Mouse (Mus musculus) fibroblast of lung, adult 2 months (primary cell): ENCODE results near the gene Olfr1134.
"Not testable (repeated sequence)": the region's sequence is repeated elsewhere in the genome, so short reads cannot be mapped to it uniquely, and the experiment has no call there.

Experiments
- DNase-seq: peaks from one replicate; pipeline ENCODE4 v3.0.0-alpha.2; 2011; ENCODE audit warnings: low read depth

The Olfr1134 gene

DNA sequence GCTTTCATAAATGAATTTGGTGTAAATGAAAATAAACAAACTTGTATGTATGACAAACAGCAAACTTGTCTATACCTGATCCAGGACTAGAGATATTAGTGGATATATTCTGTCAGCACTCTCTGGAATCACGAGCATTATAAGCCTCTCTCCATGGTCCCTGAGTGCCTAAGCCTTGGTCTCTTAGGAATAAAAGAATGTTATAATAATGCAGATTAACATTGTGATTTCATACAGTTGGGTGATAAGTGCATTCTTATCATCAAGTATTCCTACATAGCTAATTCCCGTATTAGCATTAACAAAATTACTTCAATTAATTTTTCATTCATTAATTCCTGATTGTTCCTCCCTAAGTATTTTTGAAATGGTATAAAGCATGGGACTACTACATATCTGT, at the start of gene Olfr1134:
Gene Olfr1134 (minus strand): TSS at position 101 of the 400 bp plus-strand sequence.
- no peak for DNase-seq

DNA sequence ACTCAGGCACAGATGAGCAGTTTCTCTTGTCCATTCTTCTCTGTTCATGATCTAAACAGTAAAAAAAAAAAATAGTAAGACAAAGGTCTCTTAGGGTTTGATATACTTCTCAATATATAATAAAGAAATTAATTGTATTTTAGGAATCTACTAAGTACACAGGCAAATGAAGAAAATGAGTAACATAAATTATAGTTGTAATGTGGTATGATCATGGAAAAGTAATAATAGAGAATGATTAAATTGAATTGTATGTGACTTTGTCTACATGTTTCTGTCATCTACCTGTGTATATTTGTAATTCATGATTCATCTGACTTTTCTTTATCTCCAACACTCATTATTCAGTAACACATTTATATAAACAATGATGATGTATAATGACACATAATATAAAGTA, 35.6 kb upstream of the Olfr1134 start, which contains the start of gene Olfr1136:
Gene Olfr1136 (minus strand): TSS at position 101 of the 400 bp plus-strand sequence.
- no peak for DNase-seq

DNA sequence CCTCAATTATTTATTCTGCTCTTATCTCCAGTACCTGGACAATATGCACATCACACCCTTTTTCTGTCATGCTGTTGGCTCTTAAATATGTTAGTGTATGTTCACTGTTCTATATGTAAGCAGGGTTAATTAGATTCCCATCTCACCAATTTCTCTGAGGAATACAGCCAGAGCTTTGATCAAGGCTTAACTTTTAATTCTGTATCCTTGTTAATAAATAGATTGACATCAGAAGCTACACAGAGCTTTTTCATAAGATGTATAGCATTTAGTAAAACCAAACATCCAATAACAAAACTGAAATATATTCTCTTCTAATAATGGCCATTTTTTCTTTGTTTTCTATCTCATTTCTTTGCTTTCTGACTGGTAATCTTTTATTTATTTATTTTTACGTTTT, 15.3 kb upstream of the Olfr1134 start, which contains the start of gene Olfr1135:
Gene Olfr1135 (minus strand): TSS at position 101 of the 400 bp plus-strand sequence.
- no peak for DNase-seq

DNA sequence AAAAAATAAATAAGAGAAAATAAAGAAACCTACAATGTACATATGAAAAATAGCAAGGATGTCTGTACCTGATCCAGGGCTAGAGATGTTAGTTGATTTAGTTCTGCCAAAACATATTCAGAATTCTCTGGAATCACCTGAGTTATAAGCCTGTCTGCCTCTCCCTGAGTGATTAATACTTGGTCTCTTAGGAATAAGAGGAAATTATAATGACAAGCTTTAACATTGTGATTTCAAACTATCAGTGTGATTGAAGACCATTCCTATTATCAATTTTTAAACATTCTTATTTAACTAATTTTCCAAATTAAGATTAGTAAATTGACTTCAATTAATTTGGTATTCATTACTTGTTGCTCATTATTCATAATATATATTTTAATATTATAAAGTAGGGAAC, 11.0 kb downstream of the Olfr1134 start, which contains the start of gene Olfr1133:
Gene Olfr1133 (minus strand): TSS at position 101 of the 400 bp plus-strand sequence.
- no peak for DNase-seq

DNA sequence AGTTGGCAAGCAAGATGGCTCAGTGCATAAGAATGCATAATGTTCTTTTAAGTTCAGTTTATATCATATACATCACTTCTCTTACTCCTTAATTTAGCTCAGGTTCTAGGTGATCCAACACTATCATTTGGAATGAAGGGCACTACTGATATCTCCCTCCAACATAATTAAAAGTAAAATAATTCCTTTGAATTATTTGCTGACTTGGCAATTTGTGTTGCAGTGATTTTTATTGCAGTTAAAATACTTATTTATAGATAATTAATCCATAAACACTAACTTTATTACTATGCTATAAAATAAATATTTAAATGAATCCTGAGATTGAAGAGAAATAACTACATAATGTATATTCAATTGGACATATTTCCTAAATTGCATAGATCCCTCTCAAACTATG, 15.8 kb downstream of the Olfr1134 start:
- DNase-seq = no peak

DNA sequence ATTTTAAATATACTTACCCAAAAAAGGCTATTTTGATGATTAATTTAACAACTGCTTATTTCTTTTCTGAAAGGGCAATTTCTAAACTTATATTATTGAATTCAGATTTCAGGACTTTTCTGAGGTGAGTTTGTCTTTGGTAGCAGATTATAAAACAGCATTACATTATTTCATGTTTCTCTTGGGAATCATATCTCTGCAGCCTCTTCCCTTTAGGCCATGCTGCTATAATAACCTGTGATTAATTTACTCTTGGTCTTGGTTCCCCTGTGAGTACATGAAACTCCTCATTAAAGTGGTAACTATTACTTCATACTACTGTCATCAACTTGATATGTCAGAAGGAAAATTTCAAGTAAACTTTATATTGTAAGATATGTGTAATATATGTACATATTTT, 20.8 kb downstream of the Olfr1134 start, which contains the start of gene Olfr1132:
Gene Olfr1132 (minus strand): TSS at position 101 of the 400 bp plus-strand sequence.
- no peak for DNase-seq

DNA sequence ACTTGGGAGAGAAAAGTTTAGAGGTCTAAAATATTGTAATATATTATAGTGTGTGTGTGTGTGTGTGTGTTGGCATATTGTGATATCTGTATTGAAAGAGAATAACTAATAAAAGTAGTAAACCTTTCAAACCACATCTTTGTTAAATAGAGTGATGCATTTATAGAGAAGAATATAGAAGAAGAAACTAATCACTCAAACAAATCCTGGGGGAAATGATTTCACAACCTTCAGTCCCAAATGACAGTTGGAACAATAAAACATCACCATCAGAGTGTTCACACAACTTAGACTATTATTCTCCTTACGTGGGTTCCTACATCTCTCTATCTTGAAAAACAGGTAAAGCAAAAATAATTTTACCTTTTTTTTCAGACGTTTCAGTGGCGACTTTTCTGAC, 31.5 kb downstream of the Olfr1134 start, which contains the start of gene Olfr1131:
Gene Olfr1131 (plus strand): TSS at position 301 of the 400 bp plus-strand sequence.
- no peak for DNase-seq

DNA sequence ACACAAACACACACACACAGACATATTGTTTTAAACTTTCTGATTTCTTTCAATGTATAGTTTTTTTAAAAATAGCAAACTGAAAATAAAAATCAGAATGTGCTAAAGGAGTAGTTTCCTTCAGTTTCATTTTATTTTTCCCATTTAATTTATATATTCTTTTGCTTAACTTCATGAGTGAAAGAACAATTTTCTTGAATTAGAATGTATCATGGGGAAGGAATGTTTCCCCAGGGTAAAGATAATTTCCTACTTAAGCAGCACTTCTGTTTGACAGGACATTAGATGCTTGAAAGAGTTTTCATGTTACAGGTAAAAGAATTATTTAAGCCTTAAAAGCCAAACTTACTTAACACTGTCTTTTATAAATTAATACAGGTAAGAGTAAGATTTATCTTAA, 52.3 kb downstream of the Olfr1134 start, which contains the start of gene Olfr1130:
Gene Olfr1130 (plus strand): TSS at position 301 of the 400 bp plus-strand sequence.
- DNase-seq = not testable (repeated sequence)
